Mouse (Mus musculus): ENCODE results near the gene Mob3a. TPM values are rescaled to one million over a fixed set of nuclear protein-coding genes. Genes with fewer than 3 reads are reported as not detected.

The Mob3a gene
- total and polyA plus RNA-seq, 3 experiments: 56.9 to 84.2 (median 71.4) TPM

DNA sequence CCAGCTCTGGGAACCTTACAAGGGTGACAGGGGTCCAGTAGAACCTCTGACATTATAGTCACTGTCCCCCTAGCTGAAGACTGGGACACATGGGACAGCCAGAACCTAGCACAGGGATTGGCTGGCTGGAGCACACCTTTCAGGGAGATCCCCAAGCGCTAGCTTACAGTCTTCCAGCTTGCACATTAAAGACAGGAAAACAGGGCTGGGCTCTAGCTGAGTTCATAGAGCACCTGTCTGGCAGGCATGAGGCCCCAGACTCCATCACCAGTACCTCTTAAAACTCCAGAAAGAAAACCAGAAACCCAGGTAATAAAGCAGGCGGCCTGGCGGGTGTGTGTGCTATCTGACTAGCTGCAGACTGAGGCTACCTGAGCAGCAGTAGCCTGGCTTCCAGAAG is 28.1 kb downstream of the Mob3a start:
- dilution Hi-C loops (cut with MboI; ENCODE audit: extremely low pct_ligation_motif_present, extremely low pct_unique_long_range_greater_than_20kb, low sequenced_read_pairs): no loop called here
- peaks cover 40% of the 10 kb centered on the region for H3K79me2 ChIP-seq (replicated peaks; ENCODE audit: control insufficient read depth, extremely low read depth, insufficient read depth, poor library complexity, severe bottlenecking)
- H3K36me3 ChIP-seq (replicated peaks in 1 of 2; ENCODE audit: control insufficient read depth in 1 of 2, insufficient read depth in 1 of 2, low read length in 1 of 2): peaks cover 43 to 61% of the 10 kb centered on the region in 2 experiments
- no peaks in the 10 kb centered on the region for H3K9me3 ChIP-seq (replicated peaks; ENCODE audit: low read length)
- no peak overlapping the region for H3K27ac ChIP-seq (ENCODE audit: insufficient read depth, low read depth)
- no peaks in the 10 kb centered on the region for H3K27me3 ChIP-seq (replicated peaks)
- H3K4me3 ChIP-seq (replicated peaks in 1 of 3; ENCODE audit: low read depth in 2 of 3, low read length in 2 of 3, poor library complexity in 1 of 3): peak overlapping the region in 1 of 3 experiments; percentile 85
- TF ChIP-seq NRF1 (IDR thresholded peaks at IDR 0.05; ENCODE audit: low read depth, low read length): no peak
- no peak for TF ChIP-seq CTCF (conservative IDR thresholded peaks at IDR 0.05 in 1 of 2, IDR thresholded peaks at IDR 0.05 in 1 of 2; ENCODE audit: low read depth in 2 of 2, low read length in 2 of 2)
- no peak for TF ChIP-seq USF2 (conservative IDR thresholded peaks at IDR 0.05; ENCODE audit: low read depth, low read length)
- no peak for TF ChIP-seq POLR2AphosphoS2 (IDR thresholded peaks at IDR 0.05; ENCODE audit: low read depth, low read length)
- no peak for TF ChIP-seq BHLHE40 (IDR thresholded peaks at IDR 0.05; ENCODE audit: low read depth, low read length)
- no peak for TF ChIP-seq MAZ (IDR thresholded peaks at IDR 0.05; ENCODE audit: low read depth, low read length)
- TF ChIP-seq RCOR1 (conservative IDR thresholded peaks at IDR 0.05; ENCODE audit: low read depth, low read length): no peak
- TF ChIP-seq JUN (IDR thresholded peaks at IDR 0.05; ENCODE audit: insufficient read depth, low read depth, low read length): no peak
- no peak for TF ChIP-seq MYC (IDR thresholded peaks at IDR 0.05; ENCODE audit: low read depth, low read length)
- TF ChIP-seq NELFE (IDR thresholded peaks at IDR 0.05; ENCODE audit: low read depth, low read length): no peak
- TF ChIP-seq ZMIZ1 (IDR thresholded peaks at IDR 0.05; ENCODE audit: low read depth, low read length): no peak
- TF ChIP-seq RAD21 (IDR thresholded peaks at IDR 0.05; ENCODE audit: low read depth, low read length): no peak
- TF ChIP-seq ZNF384 (IDR thresholded peaks at IDR 0.05; ENCODE audit: low read depth, low read length): no peak
- no peak for TF ChIP-seq ETS1 (conservative IDR thresholded peaks at IDR 0.05; ENCODE audit: low read depth, low read length)
- TF ChIP-seq ELF1 (IDR thresholded peaks at IDR 0.05; ENCODE audit: low read depth, low read length): no peak
- no peak for TF ChIP-seq EP300 (IDR thresholded peaks at IDR 0.05; ENCODE audit: low read length)
- H3K9ac ChIP-seq (ENCODE audit: insufficient read depth, low read depth): no peak overlapping the region; the same call in 1 of the 2 replicates
- peak overlapping the region; percentile 64; the same call in 1 of the 2 replicates for H3K4me2 ChIP-seq (ENCODE audit: insufficient read depth, low read depth, poor library complexity, severe bottlenecking)
- in situ Hi-C loops (cut with MboI; ENCODE audit: low pct_ligation_motif_present, low pct_unique_long_range_greater_than_20kb, low sequenced_read_pairs): no loop called here
- DNase-seq (ENCODE audit: extremely low read depth): no peak
- peaks cover 21 to 74% of the 10 kb centered on the region in 2 experiments for H3K4me1 ChIP-seq (ENCODE audit: control insufficient read depth in 1 of 2, insufficient read depth in 2 of 2)

DNA sequence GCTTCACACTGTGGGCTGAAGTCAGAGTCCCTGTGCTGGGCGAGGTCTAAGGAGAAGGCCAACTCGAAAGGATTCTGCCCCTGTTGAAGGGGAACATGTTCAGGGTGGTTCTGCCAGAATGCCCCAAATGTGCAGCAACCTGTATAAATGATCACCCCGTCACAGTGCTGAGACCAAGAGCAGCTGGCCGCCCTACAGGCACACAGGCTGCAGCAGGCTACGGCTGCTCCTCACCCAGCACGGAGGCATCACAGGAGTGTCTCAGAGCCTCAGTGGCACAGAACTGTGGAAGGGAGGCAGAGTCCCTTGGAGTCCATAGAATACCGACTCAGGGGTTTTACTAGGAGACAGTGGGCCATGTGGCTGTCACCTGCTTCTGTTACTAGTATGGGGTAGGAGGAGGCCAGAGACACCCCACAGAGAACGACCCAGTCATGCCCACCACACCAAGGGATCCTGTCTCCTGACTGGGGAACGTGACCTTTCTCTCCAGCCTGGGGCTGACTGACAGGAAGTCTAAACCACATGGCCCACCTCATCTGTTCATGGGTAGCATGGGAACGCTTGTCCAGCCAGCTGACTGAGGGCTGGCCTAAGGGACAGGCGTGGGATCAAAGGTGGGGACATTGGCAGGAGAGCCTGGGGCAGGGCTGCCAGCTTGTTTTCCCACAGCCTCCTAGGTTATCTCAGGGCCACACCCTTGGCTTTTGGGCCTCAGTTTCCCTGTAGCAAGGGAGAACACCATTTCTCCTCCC is 29.7 kb downstream of the Mob3a start:
- Histone ChIP-seq H3K36me3 (replicated peaks in 1 of 2; ENCODE audit: control insufficient read depth in 1 of 2, insufficient read depth in 1 of 2, low read length in 1 of 2) (peaks cover 59 to 77% of the 10 kb centered on the region in 2 experiments), H3K9me3 (replicated peaks; ENCODE audit: low read length) (no peaks in the 10 kb centered on the region), H3K79me2 (replicated peaks; ENCODE audit: control insufficient read depth, extremely low read depth, insufficient read depth, poor library complexity, severe bottlenecking) (peaks cover 40% of the 10 kb centered on the region), H3K4me1 (ENCODE audit: control insufficient read depth in 1 of 2, insufficient read depth in 2 of 2) (peaks cover 15 to 64% of the 10 kb centered on the region in 2 experiments), H3K4me2 (ENCODE audit: insufficient read depth, low read depth, poor library complexity, severe bottlenecking) (no peak overlapping the region), H3K27ac (ENCODE audit: insufficient read depth, low read depth) (no peak overlapping the region), H3K27me3 (replicated peaks) (no peaks in the 10 kb centered on the region), H3K4me3 (replicated peaks in 1 of 3; ENCODE audit: low read depth in 2 of 3, low read length in 2 of 3, poor library complexity in 1 of 3) (no peak overlapping the region), H3K9ac (ENCODE audit: insufficient read depth, low read depth) (no peak overlapping the region)
- dilution Hi-C loops (cut with MboI; ENCODE audit: extremely low pct_ligation_motif_present, extremely low pct_unique_long_range_greater_than_20kb, low sequenced_read_pairs): no loop called here
- no peak for DNase-seq (ENCODE audit: extremely low read depth)
- no peak for TF ChIP-seq CHD2 (IDR thresholded peaks at IDR 0.05; ENCODE audit: low read length)
- no peak for TF ChIP-seq ZC3H11A (IDR thresholded peaks at IDR 0.05; ENCODE audit: low read depth, low read length)
- in situ Hi-C loops (cut with MboI; ENCODE audit: low pct_ligation_motif_present, low pct_unique_long_range_greater_than_20kb, low sequenced_read_pairs): no loop called here
